Mouse (Mus musculus): ENCODE measurements around the gene Utp3.
A peak's percentile ranks its signal among the peaks of the same experiment; 100 is the strongest.
"Not testable (repeated sequence)": the region's sequence is repeated elsewhere in the genome, so short reads cannot be mapped to it uniquely, and the experiment has no call there.

Gene Utp3

DNA sequence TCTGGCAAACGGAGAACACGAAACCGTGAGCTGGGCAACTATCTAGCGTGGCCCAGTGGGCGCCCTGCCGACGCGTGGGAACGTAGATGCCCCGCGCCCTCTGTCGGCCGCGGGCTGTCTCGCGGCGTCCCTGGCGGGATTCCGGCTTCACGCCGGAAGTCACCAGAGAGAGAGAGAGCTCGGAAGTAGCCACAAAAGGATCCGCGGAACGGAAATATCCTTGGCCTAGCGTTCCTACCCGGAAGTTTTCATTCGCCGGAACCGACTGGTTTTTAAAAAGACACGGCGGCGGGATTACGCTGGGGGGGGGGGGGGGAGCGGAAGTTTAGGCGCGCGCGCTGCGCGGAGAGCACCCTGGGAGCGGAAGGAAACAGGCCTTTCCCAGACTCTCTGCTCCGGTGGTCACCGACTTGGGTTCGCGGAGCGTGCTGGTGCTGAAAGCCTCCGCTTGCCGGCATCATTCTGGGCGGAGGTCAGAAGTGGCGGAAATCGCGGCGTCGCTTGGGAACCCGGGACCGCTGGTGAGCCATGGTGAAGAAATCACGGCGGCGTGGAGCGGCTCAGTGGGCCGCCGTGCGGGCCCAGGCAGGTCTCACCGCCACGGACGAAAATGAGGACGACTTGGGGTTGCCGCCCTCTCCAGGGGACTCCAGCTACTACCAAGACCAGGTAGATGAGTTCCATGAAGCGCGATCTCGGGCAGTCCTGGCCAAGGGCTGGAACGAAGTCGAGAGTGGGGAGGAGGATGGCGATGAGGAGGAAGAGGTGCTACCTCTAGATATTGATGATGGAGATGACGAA is at the start of gene Utp3:
Gene Utp3, plus strand, starts transcription at position 377 of the 801 bp plus-strand sequence.
- DNase-seq (ENCODE audit: extremely low read depth, low read depth) = peak; percentile 97

DNA sequence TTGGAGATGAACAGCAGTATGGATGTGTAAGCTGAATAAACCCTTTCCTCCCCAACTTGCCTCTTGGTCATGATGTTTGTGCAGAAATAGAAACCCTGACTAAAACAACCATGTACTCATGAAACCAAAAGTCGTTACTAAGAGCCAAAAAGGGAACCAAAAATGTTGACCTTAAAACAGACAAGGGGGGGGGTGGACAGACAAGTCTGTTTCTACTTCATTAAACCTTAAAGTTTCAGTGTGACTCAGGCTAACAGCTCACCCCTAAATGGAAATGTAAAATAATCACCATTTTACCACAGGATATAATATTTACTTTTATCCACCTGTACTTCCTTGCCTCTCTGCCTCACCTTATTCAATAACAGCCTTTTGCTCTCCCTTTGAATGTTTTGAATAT is 45.7 kb upstream of the Utp3 start:
- DNase-seq (ENCODE audit: extremely low read depth, low read depth) = no peak

DNA sequence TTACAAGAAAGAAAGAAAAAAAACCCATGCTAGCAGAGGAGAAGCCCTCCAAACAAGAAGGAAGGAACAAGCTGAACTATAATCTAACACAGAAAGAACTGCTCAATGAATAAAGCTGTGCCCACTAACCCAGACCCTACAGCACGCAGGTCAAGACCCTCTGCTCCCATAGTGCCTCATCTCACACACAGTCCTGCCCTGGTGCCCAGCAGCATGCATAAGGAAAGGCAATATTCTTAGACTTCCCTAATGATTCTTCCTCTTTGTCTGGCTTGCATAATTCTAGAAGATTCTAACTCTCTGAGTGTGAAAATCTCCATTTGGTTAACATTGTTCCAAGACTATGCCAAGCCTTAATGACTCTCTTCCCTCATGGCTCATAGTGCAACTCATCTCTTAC is 45.3 kb upstream of the Utp3 start:
- DNase-seq (ENCODE audit: extremely low read depth, low read depth) = no peak

DNA sequence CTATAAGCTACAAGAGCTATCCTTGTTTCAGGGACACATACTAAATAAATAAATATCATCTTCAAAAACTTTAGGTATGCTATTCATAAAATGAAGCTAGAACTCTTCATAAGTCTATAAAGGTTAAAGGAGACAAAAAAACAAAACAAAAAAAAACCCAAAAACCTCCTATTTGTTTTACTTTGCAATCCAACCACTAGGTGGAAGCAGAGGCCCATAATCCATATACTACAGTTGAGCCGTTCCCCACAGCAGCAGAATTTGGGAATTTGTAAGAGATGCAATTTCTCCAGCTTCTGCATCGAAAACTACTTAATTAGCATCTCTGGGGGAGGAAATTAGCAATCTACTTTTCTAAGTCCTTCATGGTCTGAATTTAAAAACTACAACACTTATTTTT is 35.0 kb upstream of the Utp3 start:
- peak; percentile 16 for DNase-seq (ENCODE audit: extremely low read depth, low read depth)

DNA sequence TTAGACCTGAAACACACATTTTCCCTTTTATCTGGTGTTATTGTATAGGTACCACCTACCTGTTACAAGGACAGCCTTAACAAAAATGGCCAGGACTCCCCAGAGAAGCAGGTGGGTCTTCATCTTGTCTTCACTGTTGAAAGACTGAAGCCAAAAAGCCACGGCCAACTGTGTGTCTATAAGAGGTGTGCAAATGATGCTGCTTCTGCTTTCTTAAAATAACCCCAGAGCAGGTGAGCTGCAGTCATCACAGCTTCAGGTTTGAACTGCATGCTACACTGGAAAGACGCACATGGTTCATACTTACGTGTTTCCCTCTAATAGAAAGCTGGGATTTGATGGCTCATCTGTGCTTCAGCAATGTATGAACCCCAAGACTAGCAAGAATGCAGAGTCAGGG is 26.6 kb upstream of the Utp3 start, which contains the start of gene Jchain:
Gene Jchain, minus strand, starts transcription at position 235 of the 400 bp plus-strand sequence.
- DNase-seq (ENCODE audit: extremely low read depth, low read depth) = no peak

DNA sequence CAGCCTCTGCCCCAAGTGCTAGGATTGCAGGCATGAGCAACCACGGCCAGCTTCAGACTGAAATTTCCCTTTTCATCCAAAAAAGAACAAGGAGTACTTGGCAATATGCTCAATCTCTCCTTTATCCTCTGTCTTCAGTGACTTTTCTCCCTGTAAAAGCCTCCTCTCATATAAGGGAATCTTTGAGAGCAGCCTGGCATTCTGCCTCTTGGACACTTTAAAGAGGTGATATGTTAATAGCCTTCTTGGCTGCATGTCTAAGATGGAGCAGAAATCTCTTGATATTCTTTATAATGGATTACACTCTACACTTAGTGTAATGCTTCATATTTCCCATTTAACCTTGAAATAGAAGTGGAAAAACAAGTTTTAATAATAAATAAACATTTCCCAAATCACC is 23.4 kb upstream of the Utp3 start:
- no peak for DNase-seq (ENCODE audit: extremely low read depth, low read depth)

DNA sequence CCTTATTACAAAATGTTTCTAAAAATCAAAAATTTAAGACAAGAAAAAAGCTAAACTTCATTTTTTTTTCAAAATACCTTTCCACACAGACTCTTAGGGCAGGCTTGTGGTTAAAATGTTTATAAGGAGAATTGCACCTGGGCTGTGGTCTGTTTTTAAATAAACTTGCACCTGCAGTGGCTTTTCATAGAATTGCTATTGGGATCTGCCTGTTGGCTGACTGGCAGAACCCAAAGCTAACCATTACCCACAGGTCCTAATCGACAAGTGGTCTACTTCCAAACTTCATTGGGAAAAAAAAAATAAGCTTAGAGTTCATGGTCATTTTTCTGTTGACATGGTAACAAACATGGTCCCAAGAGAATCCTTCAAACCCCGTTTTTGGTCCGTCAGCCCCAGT is 19.6 kb upstream of the Utp3 start:
- DNase-seq (ENCODE audit: extremely low read depth, low read depth) = no peak

DNA sequence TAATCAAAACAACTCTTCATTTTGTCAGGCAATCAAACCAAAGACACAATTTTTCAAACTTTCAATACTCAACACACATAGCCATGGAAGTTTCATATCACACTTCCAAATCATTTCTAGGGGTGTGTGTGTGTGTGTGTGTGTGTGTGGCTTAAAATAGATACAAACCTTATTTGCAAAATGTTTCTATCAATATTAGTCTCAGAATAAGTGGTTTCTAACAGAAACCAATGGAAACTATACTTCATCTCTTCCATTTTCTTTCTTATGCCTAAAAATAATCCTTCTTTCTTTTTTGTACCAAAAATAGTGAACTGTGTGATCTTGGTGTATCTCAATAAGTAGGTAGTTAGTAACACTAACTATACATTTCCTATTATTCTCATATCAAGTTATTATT is 13.4 kb upstream of the Utp3 start:
- DNase-seq (ENCODE audit: extremely low read depth, low read depth) = no peak

DNA sequence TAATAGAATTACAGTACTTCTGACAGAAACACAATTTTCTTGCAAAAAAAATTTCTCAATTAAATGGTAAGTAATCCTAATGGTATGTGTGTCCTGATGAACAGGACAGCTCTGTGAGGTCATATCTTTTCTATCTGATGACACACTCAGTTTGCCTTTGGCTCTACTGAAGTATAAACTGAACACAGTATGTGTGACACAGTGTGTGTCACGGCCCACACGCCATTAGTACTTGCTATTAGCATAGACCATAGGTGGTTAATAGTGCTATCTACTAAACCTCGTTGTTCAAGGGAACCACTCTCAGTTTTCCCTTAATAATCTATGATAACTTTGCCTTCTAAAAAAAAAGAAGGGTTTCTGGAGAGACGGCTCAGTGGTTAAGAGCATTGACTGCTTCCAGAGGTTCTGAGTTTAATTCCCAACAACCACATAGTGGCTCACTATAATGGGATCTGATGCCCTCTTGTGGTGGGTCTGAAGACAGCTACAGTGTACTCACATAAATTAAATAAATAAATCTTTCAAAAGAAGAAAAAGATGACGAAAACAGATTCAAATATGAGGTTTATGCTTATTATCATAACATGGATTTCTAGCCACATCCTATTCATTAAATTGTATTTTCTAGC is 11.5 kb upstream of the Utp3 start:
- DNase-seq (ENCODE audit: extremely low read depth, low read depth) = peak; percentile 23

DNA sequence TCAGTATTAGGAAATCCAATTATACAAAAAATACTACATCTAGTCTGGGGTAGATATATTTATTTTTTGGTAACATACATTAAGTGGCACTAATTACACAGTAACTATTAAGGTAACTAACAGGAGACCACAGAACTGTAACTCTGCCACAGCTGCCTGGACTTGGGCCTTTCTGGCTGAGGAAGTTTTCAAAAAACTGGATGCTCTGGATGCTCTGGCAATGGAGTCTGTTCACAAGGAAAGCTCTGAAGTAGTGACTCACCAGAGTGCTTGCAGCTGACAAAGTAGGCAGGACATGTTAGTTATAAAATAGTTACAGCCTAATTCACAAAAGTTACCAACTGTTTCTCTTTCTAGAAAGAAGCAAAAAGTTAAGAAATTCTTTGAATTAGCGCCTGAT is 9.9 kb upstream of the Utp3 start:
- not testable (repeated sequence) for DNase-seq (ENCODE audit: extremely low read depth, low read depth)

DNA sequence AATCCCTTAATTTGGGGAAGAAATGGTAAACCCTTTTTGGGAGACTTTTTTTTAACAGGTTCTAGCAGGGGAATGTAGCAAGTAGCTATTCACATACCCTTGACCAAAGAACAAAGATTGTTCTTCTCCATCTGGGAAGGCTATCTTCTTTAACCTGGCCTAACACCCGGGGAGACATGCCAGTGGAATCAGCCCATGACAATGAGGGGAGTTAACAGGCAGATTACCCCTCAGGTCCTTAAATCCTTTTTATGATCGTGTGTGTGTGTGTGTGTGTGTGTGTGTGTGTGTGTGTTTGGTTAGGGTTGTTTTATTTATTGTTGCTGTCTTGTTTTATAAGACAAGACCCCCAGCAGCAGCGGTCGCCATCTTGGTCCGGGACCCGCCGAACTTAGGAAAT is 8.7 kb upstream of the Utp3 start:
- no peak for DNase-seq (ENCODE audit: extremely low read depth, low read depth)

DNA sequence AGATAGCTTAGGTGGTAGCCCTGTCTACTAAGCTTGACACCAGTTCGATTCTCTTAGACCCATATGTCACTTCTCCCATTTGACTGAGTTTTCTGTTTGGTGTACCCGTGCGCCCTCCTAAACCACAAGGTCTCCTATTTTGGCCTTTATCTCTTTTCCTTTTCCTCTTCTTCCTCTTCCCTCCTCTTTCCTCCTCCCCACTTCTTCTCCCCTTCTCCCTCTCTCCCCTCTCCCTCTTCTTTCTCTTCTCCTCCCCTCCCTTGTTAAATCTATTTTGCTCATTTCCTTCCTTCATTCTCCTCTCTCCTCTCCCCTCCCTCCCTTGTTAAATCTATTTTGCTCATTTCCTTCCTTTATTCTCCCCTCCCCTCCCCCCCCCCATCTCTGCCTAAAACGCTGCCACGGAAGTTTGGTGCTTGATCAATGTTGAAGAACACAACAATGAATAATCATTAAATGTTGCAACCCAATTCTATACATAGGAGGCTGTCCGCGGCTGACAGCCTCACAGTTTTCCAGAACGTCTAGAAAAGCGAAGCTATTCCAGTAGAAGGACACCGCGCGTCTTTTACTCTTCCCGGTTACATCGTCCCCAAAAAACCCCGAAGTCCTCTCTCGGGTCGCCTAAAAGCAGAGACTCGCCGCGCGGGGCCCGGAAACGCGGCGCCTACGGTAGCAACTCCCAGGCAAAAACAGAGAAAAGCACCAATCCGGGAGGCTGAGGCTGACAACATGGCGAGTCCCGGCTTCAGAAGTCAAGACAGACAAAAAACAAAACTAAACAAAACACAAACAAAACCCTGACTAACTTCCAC is 784 bp upstream of the Utp3 start:
- peak; percentile 43 for DNase-seq (ENCODE audit: extremely low read depth, low read depth)

DNA sequence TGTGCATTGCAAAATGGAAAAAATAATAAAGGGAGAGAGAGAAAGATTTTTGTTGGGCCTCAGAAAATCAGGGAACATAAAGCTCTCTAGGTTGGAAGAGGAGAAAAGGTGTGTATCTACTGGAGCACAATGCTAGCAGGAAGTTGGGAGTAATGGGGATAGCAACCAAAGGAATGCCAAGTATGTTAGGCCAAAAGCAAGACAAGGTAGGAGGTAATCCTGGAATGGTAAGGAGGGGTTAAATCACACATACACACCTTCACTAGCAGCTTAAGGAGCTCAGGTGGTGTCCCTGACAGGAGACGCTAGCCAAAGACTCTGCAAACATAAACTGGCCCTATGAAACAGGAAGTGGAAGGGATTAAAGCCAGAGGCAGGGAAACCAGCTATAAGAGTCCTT is 4.7 kb downstream of the Utp3 start:
- no peak for DNase-seq (ENCODE audit: extremely low read depth, low read depth)

DNA sequence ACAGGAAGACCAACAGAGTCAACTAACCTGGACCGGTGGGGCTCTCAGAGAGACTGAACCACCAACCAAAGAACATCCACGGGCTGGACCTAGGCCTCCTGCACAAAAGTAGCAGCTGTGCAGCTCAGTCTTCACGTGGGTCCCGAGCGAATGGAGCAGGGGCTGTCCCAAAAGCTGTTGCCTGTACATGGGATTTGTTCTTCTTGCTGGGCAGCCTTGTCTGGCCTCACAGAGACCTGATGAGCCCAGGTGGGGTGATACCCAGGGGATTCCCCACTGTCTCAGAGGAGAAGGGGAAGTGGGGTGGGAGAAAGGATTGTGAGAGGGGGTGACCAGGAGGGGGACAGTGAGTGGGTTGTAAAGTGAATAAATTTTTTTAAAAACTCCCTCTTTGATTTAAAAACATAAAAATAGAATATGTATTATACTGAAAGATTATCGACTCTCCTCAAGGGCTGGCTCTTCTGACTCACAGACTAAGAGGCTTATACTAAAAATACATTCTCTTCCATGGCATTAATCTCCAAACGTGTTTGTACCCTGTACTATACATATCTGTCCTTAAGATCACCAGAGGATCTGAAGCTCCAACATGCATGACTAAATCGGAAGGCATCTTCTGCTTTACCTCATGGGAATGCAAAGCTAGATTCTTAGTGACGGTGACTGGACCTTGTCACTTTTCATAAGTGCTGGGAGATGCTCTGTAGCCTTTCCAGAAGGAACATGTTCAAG is 7.0 kb downstream of the Utp3 start:
- DNase-seq (ENCODE audit: extremely low read depth, low read depth) = no peak

DNA sequence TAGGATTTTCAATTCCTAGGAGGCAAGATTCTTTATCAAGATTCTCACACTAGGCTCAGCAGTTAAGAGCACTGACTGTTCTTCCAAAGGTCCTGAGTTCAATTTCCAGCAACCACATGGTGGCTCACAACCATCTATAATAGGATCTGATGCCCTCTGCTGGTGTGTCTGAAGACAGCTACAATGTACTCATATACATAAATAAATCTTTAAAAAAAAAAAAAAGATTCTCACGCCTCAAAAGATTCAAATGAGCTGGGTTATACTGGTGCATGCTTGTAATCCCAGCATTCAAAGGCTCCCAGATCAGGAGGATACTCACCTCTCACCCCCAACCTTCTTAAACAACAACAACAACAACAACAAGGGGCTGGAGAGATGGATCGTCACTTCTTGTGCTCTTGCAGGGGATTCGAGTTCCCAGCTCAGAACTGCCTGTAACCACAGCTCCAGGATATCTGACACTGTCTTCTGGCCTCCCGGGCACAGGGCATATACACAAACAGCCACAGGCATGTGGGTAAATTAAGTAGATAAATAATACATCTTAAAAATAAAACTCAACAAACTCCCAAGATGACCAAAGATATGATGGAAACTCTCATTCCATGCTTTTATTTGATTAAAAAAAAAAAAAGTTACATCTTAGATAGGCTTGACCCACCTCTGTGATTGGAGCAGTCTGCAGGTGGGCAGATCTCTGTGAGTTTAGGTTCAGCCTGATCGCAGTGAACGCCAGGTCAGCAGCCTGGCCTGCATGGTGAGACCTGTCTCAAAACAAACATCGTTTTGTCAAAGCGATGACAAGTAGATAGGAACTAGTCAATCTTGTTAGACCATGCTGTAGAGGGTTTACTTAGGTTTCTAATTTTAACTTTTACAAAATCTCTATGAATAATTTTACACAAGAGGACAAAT is 8.9 kb downstream of the Utp3 start:
- DNase-seq (ENCODE audit: extremely low read depth, low read depth) = no peak

DNA sequence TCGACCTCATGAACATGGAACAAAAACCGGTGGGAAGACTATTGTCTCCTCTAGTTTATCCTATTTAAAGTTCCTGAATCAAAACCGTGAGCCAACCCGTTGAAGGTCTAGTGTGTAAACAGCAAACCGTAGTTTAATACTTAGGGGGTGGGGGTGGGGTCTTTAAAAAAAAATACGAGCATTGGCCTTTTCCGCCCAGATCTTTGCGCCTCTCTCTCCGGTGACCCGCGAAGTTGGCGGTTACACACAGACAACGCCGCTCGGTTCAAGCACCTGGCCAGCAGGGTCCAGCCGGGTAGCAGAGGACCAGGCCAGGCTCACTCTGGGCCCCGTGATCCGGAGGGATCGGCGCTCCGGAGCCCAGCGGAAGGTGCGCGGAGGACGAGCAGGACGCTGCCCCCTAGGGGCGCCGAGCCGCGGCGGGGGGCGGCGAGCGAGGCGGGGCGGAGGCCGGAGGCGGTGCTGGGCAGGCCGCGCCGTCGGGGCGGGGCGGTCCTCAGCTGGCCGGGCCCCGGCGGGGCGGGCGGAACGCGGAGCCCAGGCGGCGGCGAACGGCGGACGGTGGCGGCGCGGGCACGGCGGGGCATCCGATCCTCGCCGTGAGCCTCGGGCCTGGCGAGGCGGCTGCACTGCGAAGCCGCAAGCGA is 10.4 kb downstream of the Utp3 start, which contains the start of gene Rufy3:
Gene Rufy3, plus strand, starts transcription at position 540 of the 647 bp plus-strand sequence.
- peak; percentile 21 for DNase-seq (ENCODE audit: extremely low read depth, low read depth)

DNA sequence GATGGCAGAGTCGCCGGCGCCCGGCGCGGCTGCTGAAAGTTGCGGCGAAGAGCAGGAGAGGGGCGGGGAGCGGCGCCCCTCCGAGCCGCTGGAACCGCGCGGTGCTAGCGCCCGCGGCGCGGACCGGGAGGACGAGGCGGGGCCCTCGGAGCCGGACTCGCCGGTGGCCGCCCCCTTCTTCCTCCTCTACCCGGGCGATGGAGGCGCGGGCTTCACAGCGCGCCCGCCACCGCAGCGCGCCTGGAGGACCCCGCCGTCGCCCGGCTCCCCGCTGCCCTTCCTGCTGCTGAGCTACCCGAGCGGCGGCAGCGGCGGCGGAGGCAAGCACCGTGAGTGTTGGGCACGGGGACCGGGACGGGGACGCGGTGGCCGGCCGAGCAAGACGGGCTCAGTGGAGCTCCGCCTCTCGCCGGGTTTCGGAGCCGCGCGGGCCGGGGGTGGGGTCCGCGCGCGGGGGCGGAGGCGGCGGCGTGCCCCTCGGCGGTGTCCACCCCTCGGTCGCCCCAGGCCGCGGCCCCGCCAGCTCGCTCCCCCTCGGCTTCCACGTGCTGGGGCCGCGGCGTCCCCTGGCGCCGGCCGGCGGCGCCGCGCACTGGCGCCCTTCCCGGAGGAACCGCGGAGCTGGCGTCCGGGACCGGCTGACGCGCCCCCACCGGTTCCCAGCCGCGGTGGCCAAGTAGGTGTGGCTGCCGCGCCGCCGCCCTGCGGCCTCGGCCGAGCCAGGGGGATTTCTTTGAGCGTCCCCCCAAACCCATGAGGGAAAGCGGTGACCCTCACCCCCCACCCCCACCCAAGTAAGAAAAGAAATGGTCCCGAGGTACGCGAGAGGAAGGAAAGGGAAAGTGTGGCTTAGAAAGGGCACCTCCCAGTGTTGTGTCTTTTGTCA is 11.1 kb downstream of the Utp3 start:
- no peak for DNase-seq (ENCODE audit: extremely low read depth, low read depth)

DNA sequence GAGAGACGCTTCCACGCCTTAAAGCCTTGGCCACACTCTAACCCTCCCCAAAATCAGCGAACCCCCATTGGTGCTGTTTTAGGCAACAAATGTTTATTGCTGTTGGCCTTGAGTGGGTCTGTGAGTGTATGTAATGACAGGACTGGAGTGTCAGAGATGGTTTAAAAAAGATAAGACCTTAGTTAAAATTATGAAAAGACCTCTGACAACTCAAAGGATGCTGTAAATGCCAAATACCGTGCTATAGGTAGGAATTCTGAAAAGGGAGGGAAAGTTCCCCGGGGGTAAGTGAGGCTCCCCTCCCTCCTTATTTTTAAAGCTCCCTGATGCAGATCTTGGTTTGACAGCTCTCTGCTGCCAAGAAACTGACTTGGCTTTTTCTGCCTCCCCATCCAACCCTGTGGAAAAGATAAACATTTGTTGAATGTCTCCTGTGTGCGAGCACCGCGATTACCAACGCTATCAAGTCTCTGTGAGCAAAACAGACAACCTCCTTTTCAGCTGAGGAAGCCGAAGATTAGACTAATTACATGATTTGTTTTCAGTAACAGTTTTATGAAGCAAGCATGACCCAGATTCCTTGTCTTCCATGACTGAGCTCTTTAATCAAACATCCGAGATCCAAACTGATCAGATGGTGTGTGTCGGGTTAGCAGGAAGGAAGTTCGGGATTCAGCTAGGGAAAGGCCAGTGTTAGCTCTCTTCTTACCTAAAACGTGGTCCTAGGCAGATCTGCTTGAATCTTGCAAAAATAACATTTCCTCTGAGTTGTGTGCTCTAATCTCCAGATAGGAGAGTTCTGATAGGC is 12.0 kb downstream of the Utp3 start:
- peak; percentile 56 for DNase-seq (ENCODE audit: extremely low read depth, low read depth)
